Mouse (Mus musculus): ENCODE measurements around the gene Ing4.

- no peak for TF ChIP-seq CTCF (IDR thresholded peaks at IDR 0.05; ENCODE audit: low read depth, low read length)
- TF ChIP-seq GATA1 (IDR thresholded peaks at IDR 0.05; ENCODE audit: borderline replicate concordance, low read length): no peak
Measured at GRCm38 (mm10) chr6:125081394-125081793, 41.8 kb downstream of the Ing4 start.

All from G1E (cell line).